In the genomic region with DNA sequence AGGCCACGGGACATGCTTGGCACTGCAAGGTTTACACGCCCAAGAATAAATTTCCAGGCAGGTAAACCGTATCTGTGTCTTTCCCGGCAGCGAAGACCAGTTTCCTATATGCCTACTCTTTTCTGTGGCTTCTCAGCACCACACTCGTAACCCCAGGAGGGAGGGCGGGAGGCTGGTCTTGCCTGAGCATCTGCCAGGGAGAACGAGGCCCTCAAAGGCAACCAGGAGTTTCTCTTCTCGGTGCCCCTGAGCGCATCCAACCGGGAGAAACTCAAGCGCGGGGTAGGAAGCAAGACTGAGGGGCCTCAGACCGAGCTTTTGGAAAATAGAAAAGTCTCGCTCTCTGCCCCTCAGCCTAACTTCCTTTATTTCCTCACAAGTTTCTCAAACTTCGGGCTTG, we compare ENCODE assay signal across 8 mouse cellular contexts. TPM values are rescaled to one million over a fixed set of nuclear protein-coding genes. Genes with fewer than 3 reads are reported as not detected.
DNase-seq lines count a peak whose midpoint lies in the region; ATAC-seq and TF ChIP-seq lines count a peak whose summit lies in the region.

No protein-coding gene starts in this region.

- intact Hi-C loops in gastrocnemius, adult 2 months (cut with DNase I) = no loop called here

- DNase-seq in gastrocnemius, adult 2 months = peak; percentile 29
- no peak for DNase-seq in gastrocnemius, adult 18-20 months (ENCODE audit: low spot score)
- DNase-seq in urinary bladder, adult 2 months (ENCODE audit: low spot score) = peak; percentile 25
- no peak for DNase-seq in urinary bladder, postnatal 4 days (ENCODE audit: low spot score in 2 of 2)
- DNase-seq in kidney, postnatal 10 days = peak; percentile 47
- DNase-seq in right cerebral cortex, adult 18-20 months = no peak

- peaks cover 10% of the 10 kb centered on the region for H3K4me1 ChIP-seq in midbrain, embryonic 15.5 days

- H3K27ac ChIP-seq in gastrocnemius, adult 2 months = peak overlapping the region; percentile 95
- peak overlapping the region; percentile 90 for H3K27ac ChIP-seq in midbrain, embryonic 15.5 days

- peak overlapping the region; percentile 90 for H3K4me3 ChIP-seq in gastrocnemius, adult 2 months
- H3K4me3 ChIP-seq in midbrain, embryonic 15.5 days = peak overlapping the region; percentile 78

- peak; percentile 56 for ATAC-seq in erythroid progenitor cell, adult 5-6 weeks (replicated peaks; ENCODE audit: low FRiP score, poor library complexity, severe bottlenecking)
- peak; percentile 41 for ATAC-seq in midbrain, embryonic 15.5 days (replicated peaks)

- 2% methylated on average over 16 of the region's 16 CpGs for WGBS in midbrain, embryonic 15.5 days

- H3K9me3 ChIP-seq in midbrain, embryonic 15.5 days = no peaks in the 10 kb centered on the region

- H3K36me3 ChIP-seq in midbrain, embryonic 15.5 days (replicated peaks) = peaks cover 6% of the 10 kb centered on the region; the same call in 1 of the 2 replicates

- peak overlapping the region; percentile 83 for H3K4me2 ChIP-seq in midbrain, embryonic 15.5 days

- H3K9ac ChIP-seq in midbrain, embryonic 15.5 days = peak overlapping the region; percentile 62

- no peak for TF ChIP-seq CTCF in gastrocnemius, adult 2 months (IDR thresholded peaks at IDR 0.05)

- peaks cover 10% of the 10 kb centered on the region; the same call in 1 of the 2 replicates for H3K27me3 ChIP-seq in midbrain, embryonic 15.5 days (replicated peaks)

RNA-seq across cellular contexts. Expression of a gene that starts 0.4 kb away (rescaled TPM):
- 10 to 100 TPM; 11.8 to 11.9 TPM for total RNA-seq in gastrocnemius, adult 2 months (2021)
- total RNA-seq in gastrocnemius, adult 18-20 months (2021) = 10 to 100 TPM; 14.3 to 15.0 TPM
- 6.6 and 12.4 TPM in 2 replicates for polyA plus RNA-seq in urinary bladder, adult 2 months (2012; rRNA removed)
- 10.5 and 44.7 TPM in 2 replicates for total RNA-seq in erythroid progenitor cell, adult 5-6 weeks (2015; ENCODE audit: low replicate concordance)
- 4.1 and 13.5 TPM in 2 replicates for total RNA-seq in erythroid progenitor cell, adult 5-6 weeks (2017; ENCODE audit: low replicate concordance)
- polyA plus RNA-seq in midbrain, embryonic 15.5 days (2015; fragmentation: Nextera tagmentation; extraction: Ambion mirVana) = 52.0 and 54.3 TPM in 2 replicates

Comparison
In these comparisons a context has a peak if more than half of its experiments do, and no peak if none do; other contexts are left out.
1. DNase-seq: peak in gastrocnemius, adult 2 months (single experiment), urinary bladder, adult 2 months (single experiment) and kidney, postnatal 10 days (single experiment); none in gastrocnemius, adult 18-20 months (single experiment), urinary bladder, postnatal 4 days (0 of 2) and right cerebral cortex, adult 18-20 months (single experiment).